Mouse (Mus musculus) ES-E14 (cell line): Measurements from ENCODE around the gene Aig1.

ENCODE experiments used
- CHD2 ChIP-seq: IDR thresholded peaks from 2 replicates; pipeline ENCODE4 v1.6.1; 2014; ENCODE audit warnings: mild to moderate bottlenecking, low read depth, low read length, inconsistent platforms
- HCFC1 ChIP-seq: IDR thresholded peaks from 2 replicates; pipeline ENCODE4 v1.6.1; 2012; ENCODE audit warnings: low read length, inconsistent platforms, borderline replicate concordance; ENCODE audit not compliant: insufficient read depth
- ZC3H11A ChIP-seq: IDR thresholded peaks from 2 replicates; pipeline ENCODE4 v1.6.1; 2012; ENCODE audit warnings: low read depth, mild to moderate bottlenecking, inconsistent platforms, low read length, borderline replicate concordance
- ZNF384 ChIP-seq: IDR thresholded peaks from 2 replicates; pipeline ENCODE4 v1.6.1; 2012; ENCODE audit warnings: low read depth, low read length, inconsistent platforms

DNA sequence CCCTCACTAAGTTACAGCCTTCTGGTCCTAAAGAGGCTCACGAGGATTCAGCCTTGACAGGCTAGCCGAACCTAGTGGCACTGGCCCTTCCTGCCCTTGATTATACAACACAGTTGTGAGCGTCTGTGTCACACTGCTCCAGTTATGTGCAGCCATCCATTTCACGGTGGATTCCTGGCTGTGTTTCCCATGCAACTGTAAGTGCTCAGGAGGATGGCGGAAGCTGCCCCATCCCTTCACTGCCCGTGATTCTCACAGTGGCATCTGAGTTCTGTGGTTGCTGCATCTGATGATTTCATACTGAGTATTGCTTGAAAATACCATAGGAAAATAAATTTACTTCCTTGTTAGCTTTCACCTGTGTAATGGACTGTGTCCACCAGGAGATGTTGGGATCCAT is 101.7 kb downstream of the Aig1 start:
- TF ChIP-seq ZC3H11A (no peak), CHD2 (no peak), HCFC1 (no peak), ZNF384 (no peak)
